Mouse (Mus musculus) stomach, postnatal 0 days (tissue): ENCODE data around the gene Ppp6c.
"Not testable (repeated sequence)": the region's sequence is repeated elsewhere in the genome, so short reads cannot be mapped to it uniquely, and the experiment has no call there.

ENCODE experiments used
- CTCF ChIP-seq: IDR thresholded peaks from 2 replicates; pipeline ENCODE4 v1.5.1; 2016; ENCODE audit warnings: antibody characterized with exemption, low read depth, mild to moderate bottlenecking, moderate library complexity
- EP300 ChIP-seq: optimal IDR thresholded peaks from 2 replicates; pipeline ENCODE3; 2016; ENCODE audit warnings: antibody characterized with exemption

GRCm38 (mm10) chr2:39246862-39247261, 20.6 kb upstream of the Ppp6c start:
- TF ChIP-seq CTCF, EP300: not testable (repeated sequence)
